Mouse (Mus musculus): ENCODE results near the gene Tymp.

Gene Tymp

GRCm38 (mm10) chr15:89334774-89335537 lies 41.9 kb downstream of the Tymp start:
- DNase-seq (ENCODE audit: low read depth, low spot score): no peak

GRCm38 (mm10) chr15:89334271-89334670 lies 42.6 kb downstream of the Tymp start, which contains the start of gene Miox:
Miox (plus strand) TSS chr15:89334398.
- no peak for DNase-seq (ENCODE audit: low read depth, low spot score)

DNA sequence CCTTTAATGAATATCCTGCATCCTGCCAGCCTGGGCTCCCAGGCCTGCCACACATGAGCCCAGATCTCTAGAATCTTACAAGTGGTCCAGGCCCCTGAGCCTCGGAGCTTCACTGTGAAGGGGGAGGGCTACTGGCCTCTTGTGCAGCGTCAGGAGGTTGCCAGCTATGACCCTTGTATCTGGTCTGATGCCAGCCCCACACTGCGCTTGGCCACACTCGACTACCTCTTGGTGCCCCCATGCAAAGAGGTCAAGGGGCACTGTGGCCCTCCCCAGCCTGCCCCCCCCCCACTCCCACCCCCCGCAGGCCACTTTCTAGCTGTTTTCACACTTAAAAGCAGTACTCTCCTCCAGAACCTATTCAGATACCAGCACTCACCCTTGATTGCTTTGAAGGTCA lies 50.4 kb downstream of the Tymp start:
- no peak for DNase-seq (ENCODE audit: low read depth, low spot score)

DNA sequence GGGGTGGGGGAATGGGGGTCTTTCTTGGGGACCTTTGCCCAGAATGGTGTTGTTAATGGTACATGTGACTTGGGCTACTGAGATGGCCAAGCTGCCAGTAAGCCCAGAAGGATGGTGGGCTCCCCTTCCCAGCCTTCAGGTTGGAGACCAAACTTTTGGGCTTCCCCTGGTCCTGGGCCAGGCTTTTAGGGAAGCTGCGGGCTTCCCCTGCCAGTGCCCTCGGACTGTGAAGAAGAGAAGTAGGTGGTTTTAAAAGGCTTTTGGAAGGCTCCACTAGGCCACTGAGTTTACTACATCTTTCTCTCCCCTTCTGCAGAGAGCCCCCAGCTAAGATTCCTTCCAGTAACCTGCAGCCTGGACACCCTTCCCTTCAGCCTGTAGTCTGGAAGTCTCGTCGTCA lies 53.2 kb downstream of the Tymp start:
- DNase-seq (ENCODE audit: low read depth, low spot score): no peak

DNA sequence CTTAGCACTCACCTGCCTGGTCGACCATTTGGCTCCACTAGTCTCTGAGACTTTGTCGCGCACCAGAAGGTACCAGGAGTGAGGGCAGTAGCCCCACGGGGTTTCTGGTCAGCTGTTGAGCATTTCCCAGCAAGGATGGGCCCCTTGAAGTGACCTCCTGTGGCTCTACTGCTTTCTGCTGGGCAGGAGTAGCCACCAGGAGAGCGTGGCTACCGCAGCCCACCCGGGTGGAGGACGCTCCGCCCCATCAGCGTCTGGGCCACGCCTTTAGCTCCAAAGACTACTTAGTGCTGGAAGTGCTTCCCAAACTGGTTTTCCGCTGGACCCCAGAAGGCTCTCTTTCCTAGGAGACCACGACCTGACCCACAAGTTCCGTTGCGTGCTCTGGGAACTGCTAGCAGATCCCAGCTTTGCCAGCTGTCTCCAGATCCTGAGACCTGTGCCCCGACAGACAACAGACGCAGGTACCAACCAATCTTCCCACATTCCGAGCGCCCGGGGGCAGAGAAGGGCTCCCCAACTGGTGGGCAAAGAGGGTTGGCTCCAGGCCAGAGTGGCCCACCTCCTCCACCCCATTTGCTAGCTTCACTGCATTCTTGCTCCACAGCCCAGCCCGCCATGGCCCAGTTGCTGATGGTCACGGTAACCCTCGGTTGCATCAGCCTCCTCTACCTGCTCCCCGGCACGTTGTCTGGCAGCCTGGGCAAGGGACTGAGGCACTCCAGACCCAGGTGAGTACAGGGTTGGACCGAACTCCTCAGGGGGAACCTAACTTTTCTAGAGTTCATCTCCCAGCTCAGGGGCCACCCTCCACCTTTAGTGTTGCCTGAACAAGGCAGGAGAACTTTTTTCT lies 53.9 kb downstream of the Tymp start, which contains the start of gene Adm2:
Adm2 (plus strand) TSS at position 51 of the 853 bp plus-strand sequence.
- DNase-seq (ENCODE audit: low read depth, low spot score): no peak

Data from skeletal muscle tissue, adult 2 months (tissue).